Mouse (Mus musculus): ENCODE results near the gene Prkag1.

Gene Prkag1

GRCm38 (mm10) chr15:98830736-98831683, at the start of gene Prkag1:
Gene Prkag1, minus strand, starts transcription at chr15:98831521.
- peak; percentile 96 to 97 for DNase-seq (ENCODE audit: low spot score in 2 of 2)

GRCm38 (mm10) chr15:98877331-98877730, 46.0 kb upstream of the Prkag1 start:
- peak; percentile 68 to 80 for DNase-seq (ENCODE audit: low spot score in 2 of 2)

- peak; percentile 86 to 90 for DNase-seq (ENCODE audit: low spot score in 2 of 2)
Measured at GRCm38 (mm10) chr15:98871916-98872888, 40.9 kb upstream of the Prkag1 start.

GRCm38 (mm10) chr15:98871070-98871915, 40.0 kb upstream of the Prkag1 start, which contains the start of gene Kmt2d:
Gene Kmt2d, minus strand, starts transcription at chr15:98871204.
- no peak for DNase-seq (ENCODE audit: low spot score in 2 of 2)

GRCm38 (mm10) chr15:98870179-98871069, 39.1 kb upstream of the Prkag1 start:
- no peak for DNase-seq (ENCODE audit: low spot score in 2 of 2)

GRCm38 (mm10) chr15:98869342-98870178, 38.2 kb upstream of the Prkag1 start:
- DNase-seq (ENCODE audit: low spot score in 2 of 2): no peak

DNA sequence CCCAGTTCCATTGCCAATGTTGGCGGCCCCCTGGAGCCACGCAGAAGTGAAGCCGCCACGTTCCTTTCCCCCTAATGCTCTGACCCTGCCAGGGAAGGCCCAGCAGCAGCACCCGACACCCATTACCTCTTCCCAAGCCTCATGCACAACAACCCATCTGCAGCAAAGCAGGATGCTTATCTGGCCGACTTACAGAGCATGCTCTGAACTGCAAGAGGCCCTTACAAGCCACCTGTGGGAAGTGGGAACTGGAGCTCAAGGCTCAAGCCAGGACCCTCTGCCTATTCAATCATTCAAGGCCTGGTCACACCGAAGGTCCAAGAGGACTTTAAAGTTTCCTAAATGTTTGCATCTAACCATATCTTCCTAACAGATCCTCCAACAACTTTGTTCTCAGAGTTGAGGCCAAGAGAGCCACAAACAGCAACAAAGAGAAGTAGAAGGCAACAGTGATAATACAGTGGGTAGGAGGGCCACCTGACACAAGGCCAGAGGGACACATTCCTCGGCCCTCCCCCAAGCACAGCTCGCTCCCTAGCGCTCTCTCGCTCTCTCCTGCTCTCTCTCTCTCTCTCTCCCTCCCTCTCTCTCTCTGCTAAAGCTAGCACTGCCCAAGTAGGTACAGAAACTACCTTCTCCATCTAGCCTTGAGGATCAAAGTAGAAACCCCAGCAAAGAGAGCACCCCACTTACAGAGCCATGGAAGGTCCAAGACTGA, 37.2 kb upstream of the Prkag1 start:
- DNase-seq (ENCODE audit: low spot score in 2 of 2): no peak

GRCm38 (mm10) chr15:98867321-98867720, 36.0 kb upstream of the Prkag1 start:
- peak; percentile 85 for DNase-seq (ENCODE audit: low spot score in 2 of 2)

GRCm38 (mm10) chr15:98866501-98866900, 35.2 kb upstream of the Prkag1 start:
- no peak for DNase-seq (ENCODE audit: low spot score in 2 of 2)

- no peak for DNase-seq (ENCODE audit: low spot score in 2 of 2)
Measured at GRCm38 (mm10) chr15:98865771-98866170, 34.5 kb upstream of the Prkag1 start.

DNA sequence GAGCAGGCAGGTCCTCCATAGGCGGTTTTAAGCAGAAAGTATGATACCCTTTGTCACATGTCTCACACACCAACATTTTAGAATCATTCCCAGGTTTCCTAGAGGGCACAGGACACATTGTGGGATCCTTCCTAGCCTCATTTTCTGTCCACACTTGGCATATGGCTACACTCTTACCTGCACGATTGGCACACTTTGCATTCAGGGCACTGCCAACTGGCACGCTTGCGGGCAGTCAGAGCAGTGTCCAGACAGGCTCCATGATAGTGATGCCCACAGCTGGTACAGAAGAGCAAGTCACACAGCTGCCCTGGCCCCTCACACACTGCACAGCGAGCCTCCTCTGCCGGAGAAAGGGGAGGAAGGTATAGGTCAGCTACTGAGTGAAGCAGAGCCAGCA, 33.6 kb upstream of the Prkag1 start:
- DNase-seq (ENCODE audit: low spot score in 2 of 2): no peak

DNA sequence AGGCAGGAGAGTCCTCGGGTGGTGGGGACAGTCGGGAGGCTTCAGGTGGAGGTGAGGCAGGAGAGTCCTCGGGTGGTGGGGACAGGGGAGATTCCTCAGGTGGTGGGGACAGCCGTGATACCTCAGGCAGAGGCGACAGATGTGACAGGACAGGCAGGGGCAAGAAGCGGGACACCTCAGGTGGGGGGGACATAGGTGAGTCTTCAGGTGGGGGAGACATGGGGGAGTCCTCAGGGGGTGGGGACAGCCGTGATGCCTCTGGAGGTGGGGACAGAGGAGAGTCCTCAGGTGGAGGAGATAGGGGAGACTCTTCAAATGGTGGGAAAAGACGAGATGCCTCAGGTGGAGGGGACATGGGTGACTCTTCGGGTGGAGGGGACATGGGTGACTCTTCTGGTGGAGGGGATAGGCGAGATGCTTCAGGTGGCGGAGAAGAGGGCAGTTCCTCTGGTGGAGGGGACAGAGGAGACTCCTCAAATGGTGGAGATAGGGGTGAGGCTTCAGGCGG, 32.2 kb upstream of the Prkag1 start:
- no peak for DNase-seq (ENCODE audit: low spot score in 2 of 2)

GRCm38 (mm10) chr15:98861701-98862410, 30.5 kb upstream of the Prkag1 start:
- no peak for DNase-seq (ENCODE audit: low spot score in 2 of 2)

DNA sequence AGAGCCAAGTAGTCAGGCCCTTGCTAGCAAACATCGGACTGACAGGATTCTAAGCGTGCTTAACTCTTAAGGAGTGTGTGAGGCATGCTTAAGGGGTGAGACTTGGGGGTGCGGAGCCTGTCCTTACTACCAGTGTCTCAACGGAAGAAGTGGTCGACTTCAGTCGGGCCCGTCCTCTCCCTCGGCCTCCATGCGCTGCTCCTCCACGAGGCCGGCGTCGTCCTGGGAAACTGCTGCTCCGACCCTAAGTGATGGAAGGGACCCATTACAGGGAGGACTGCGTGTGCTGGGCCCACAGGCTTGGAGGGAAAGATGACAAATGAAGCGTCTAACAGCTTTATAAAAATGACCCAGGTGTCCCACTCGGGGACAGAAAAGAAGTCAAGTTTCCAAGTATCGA, 29.6 kb upstream of the Prkag1 start:
- DNase-seq (ENCODE audit: low spot score in 2 of 2): no peak

DNA sequence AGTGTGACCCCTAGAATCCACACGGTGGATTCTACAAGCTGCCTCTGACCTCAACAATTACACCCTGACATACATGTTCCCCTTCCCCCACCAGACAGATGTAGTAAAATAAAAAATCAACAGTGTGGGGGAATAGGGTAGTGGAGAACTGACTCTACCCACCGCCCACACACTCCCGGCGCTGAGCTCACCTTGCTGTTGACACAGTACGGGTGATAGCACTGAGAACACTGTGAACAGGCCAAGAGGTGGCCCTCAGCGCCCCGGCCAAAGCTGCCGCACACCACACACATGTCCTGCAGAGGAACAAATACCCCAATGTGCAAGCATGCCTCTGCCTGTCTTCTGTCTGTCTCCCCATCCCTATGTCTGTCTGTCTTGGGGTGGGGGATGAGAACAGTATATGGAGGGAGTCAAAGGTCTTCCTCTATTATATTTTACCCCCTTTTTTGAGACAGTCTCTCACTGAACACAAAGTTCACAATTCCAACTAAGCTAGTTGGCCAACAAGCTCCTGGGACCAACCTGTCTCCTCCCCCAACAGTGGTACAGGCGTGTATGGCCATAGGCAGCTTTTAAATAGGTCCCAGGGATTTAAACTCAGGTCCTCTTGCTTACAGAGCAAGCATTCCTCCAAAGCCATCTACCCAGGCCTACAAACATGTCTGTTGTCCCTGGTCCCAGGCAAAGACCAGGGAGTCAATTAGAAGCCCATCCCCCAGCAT, 28.2 kb upstream of the Prkag1 start:
- DNase-seq (ENCODE audit: low spot score in 2 of 2): no peak

DNA sequence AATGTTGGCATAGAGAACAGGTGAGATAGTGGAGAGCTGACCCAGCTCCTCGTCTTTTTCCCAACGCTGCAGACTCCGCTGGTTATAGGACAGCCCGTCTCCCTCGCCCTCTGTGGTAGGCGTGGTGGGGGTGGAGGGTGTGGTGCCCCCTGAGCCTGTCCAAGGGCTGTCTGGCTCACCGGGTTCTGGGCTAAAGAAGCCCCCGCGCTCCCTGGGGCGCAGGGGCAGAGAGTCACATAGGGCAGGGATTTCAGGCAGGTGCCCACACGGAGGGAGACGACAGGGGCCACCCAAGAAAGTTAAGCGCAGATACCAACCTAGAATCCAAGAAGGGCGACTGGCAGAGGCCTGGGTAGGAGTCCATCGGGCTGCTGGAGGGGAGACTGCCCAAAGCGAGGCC, 22.9 kb upstream of the Prkag1 start:
- DNase-seq (ENCODE audit: low spot score in 2 of 2): no peak
